Mouse (Mus musculus): ENCODE measurements around the gene Frmd4a.

GRCm38 (mm10) chr2:4552486-4552885 is 535.0 kb downstream of the Frmd4a start:
- TF ChIP-seq CTCF (IDR thresholded peaks at IDR 0.05; ENCODE audit: borderline replicate concordance, extremely low read depth, insufficient read depth, insufficient read length) = no peak
- TF ChIP-seq POLR2A (IDR thresholded peaks at IDR 0.05; ENCODE audit: borderline replicate concordance, extremely low read depth, insufficient read depth, insufficient read length, poor library complexity, severe bottlenecking) = no peak
